Mouse (Mus musculus): ENCODE measurements around the gene Snx17. TPM values are rescaled to one million over a fixed set of nuclear protein-coding genes. Genes with fewer than 3 reads are reported as not detected.

Gene Snx17
- polyA plus RNA-seq, 1 experiment from 2014 or later: 124 TPM

DNA sequence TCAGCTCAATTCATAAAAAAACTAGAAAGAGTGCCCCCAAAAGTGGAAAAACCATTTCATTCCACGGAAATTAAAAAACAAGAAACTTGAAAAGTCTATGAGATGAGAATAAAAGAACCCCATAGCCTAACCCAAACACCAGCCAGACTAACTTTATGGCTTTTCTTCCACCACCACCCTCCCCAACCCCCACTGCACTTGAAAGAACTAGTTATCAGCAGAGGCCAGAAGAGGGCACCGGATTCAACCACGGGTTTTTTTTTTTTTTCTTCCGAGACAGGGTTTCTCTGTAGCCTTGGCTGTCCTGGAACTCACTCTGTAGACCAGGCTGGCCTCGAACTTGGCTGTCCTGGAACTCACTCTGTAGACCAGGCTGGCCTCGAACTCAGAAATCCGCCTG, 25.3 kb downstream of the Snx17 start:
- H3K4me1 ChIP-seq (ENCODE audit: control insufficient read depth, insufficient read depth, low read length): no peaks in the 10 kb centered on the region
- 69% methylated on average over 7 of the region's 7 CpGs for WGBS
- no peak overlapping the region for H3K9ac ChIP-seq (ENCODE audit: low read depth, low read length)
- no peaks in the 10 kb centered on the region for H3K9me3 ChIP-seq (ENCODE audit: control insufficient read depth, low read length)
- no peaks in the 10 kb centered on the region for H3K27me3 ChIP-seq (replicated peaks; ENCODE audit: control insufficient read depth, insufficient read depth, low read length)
- peak overlapping the region; percentile 77; the same call in 1 of the 2 replicates for H3K4me2 ChIP-seq (ENCODE audit: low read depth, low read length)
- DNase-seq (ENCODE audit: low spot score) (no peak), ATAC-seq (ENCODE audit: low read depth) (no peak)
- H3K27ac ChIP-seq (replicated peaks; ENCODE audit: low read depth, low read length): no peak overlapping the region
- no peak overlapping the region for H3K4me3 ChIP-seq (ENCODE audit: low read depth, low read length)
- H3K36me3 ChIP-seq (ENCODE audit: control insufficient read depth, insufficient read depth, low read length): no peaks in the 10 kb centered on the region

DNA sequence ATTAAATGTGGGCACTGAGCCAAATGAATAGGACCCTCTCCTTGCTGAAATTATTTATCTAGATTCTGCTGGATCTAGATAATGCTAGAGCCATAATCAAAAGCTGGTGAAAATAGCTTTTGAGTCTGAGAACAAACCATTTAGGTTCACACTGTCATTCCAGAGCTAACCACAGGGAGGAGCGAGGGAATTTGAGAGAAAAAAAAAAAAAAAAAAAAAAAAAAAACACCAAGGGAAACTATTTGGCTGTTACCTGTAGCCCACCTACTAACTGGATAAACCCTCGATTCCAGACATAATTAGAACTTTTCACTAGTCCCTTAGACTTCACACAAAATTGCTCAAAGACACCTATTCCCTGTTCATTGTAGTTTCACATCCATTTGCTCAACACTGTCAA, 26.0 kb downstream of the Snx17 start:
- Histone ChIP-seq H3K4me2 (ENCODE audit: low read depth, low read length) (peak overlapping the region; percentile 77), H3K27ac (replicated peaks; ENCODE audit: low read depth, low read length) (no peak overlapping the region), H3K27me3 (replicated peaks; ENCODE audit: control insufficient read depth, insufficient read depth, low read length) (no peaks in the 10 kb centered on the region), H3K36me3 (ENCODE audit: control insufficient read depth, insufficient read depth, low read length) (no peaks in the 10 kb centered on the region), H3K9me3 (ENCODE audit: control insufficient read depth, low read length) (no peaks in the 10 kb centered on the region), H3K4me1 (ENCODE audit: control insufficient read depth, insufficient read depth, low read length) (no peaks in the 10 kb centered on the region), H3K4me3 (ENCODE audit: low read depth, low read length) (peak overlapping the region; percentile 100), H3K9ac (ENCODE audit: low read depth, low read length) (no peak overlapping the region)
- peak; percentile 52 for DNase-seq (ENCODE audit: low spot score)
- 4% methylated on average over 2 of the region's 2 CpGs for WGBS
- no peak for ATAC-seq (ENCODE audit: low read depth)

DNA sequence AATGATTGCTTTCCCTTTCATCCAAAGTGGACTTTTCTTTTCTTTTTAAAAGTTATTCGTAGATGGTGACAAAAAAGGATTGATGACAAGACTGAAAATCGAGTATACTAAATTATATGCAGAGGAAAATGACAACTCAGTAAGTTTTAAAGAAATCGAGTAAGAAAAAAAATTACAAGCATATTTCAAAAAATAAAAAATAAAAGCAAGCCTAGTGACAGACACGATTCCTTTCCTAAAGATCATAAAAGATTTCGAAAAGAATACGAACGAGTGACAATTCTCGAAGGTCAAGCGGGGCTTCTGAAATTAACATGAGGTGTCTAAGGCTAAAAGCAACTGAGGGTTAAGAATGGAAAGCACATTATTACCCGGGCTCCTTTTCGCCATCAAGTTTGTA, 26.4 kb downstream of the Snx17 start:
- Histone ChIP-seq H3K4me3 (ENCODE audit: low read depth, low read length) (peak overlapping the region; percentile 100), H3K4me1 (ENCODE audit: control insufficient read depth, insufficient read depth, low read length) (no peaks in the 10 kb centered on the region), H3K4me2 (ENCODE audit: low read depth, low read length) (peak overlapping the region; percentile 77), H3K9ac (ENCODE audit: low read depth, low read length) (peak overlapping the region; percentile 87), H3K27me3 (replicated peaks; ENCODE audit: control insufficient read depth, insufficient read depth, low read length) (no peaks in the 10 kb centered on the region), H3K36me3 (ENCODE audit: control insufficient read depth, insufficient read depth, low read length) (no peaks in the 10 kb centered on the region), H3K9me3 (ENCODE audit: control insufficient read depth, low read length) (no peaks in the 10 kb centered on the region), H3K27ac (replicated peaks; ENCODE audit: low read depth, low read length) (peak overlapping the region; percentile 92)
- DNase-seq (ENCODE audit: low spot score) (no peak), ATAC-seq (ENCODE audit: low read depth) (no peak)
- 2% methylated on average over 11 of the region's 11 CpGs for WGBS

DNA sequence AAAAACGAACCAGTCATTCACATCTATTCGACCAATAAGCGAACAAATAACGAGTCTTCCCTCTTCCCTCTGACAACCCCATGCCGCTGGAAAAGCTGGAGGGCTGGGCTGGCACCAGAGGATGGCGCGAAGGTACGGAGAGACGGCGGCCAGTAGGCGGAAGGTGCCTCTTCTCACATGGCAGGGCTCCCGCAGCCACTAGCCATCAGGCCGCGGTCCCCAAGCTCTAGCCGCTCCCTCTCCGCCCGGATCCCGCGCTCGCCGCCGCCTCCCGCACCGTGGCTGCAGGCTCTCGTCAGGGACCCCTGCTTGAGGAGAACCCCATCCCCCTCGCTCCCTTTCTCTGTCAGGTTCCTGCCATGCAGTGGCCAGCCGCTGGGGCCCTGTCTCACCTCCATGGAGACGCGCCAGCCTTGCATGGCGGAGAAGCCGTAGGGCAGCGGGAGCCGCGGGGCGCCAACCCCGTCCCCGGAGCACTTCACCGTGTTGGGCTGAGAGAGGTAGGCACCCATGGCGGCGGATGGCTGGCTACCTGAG, 27.0 kb downstream of the Snx17 start:
- Histone ChIP-seq H3K4me3 (ENCODE audit: low read depth, low read length) (peak overlapping the region; percentile 100), H3K9ac (ENCODE audit: low read depth, low read length) (peak overlapping the region; percentile 87), H3K9me3 (ENCODE audit: control insufficient read depth, low read length) (no peaks in the 10 kb centered on the region), H3K4me1 (ENCODE audit: control insufficient read depth, insufficient read depth, low read length) (no peaks in the 10 kb centered on the region), H3K27me3 (replicated peaks; ENCODE audit: control insufficient read depth, insufficient read depth, low read length) (no peaks in the 10 kb centered on the region), H3K27ac (replicated peaks; ENCODE audit: low read depth, low read length) (peak overlapping the region; percentile 92), H3K36me3 (ENCODE audit: control insufficient read depth, insufficient read depth, low read length) (no peaks in the 10 kb centered on the region), H3K4me2 (ENCODE audit: low read depth, low read length) (peak overlapping the region; percentile 77)
- WGBS: under 1% methylated on average over 24 of the region's 40 CpGs
- peak; percentile 42; the same call in 1 of the 2 replicates for ATAC-seq (ENCODE audit: low read depth)
- peak; percentile 45 for DNase-seq (ENCODE audit: low spot score)

DNA sequence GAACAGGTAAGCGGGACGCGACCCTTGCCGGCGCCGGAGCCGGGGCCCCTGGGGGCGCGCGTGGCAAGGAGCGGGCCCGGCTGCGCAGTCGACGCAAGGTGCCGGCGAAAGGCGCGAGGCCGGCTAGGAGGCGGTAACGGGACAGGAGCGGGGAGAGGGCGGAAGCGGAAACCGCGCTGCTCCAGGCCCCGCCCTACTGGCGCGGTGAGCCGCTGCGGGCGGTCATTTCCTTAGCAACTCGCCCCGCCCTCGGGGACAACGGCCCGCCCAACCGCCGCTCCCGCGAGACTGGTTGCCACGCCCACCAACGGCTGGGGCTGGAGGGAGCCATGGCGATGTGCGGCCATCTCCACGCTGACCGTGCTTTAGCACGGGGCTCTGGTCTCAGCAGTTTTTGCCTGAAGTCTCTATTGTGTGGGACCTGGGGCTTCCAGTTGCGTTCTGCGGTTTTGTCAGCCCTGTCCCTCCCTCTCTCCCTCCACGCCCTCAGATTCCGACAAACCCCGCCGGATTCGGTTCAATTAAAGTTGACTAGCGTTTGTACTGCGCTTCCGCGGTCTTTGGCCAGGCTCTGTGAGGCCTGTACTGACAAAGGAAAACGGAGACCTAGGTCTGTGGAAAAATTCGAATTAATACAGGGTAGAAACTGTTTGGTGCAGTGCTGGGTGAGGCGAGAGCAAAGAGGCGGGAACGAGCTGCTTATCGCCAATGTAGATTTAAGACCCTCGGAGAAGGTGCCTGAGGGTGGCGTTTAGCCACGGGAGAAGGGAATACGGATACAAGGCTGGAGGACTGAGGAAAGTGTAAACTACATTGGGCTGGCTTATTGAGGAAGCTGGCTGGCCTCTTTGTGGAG, 27.6 kb downstream of the Snx17 start, which contains the start of gene Ppm1g:
Ppm1g (minus strand) TSS at position 240 of the 856 bp plus-strand sequence.
- H3K27me3 ChIP-seq (replicated peaks; ENCODE audit: control insufficient read depth, insufficient read depth, low read length): no peaks in the 10 kb centered on the region
- H3K9ac ChIP-seq (ENCODE audit: low read depth, low read length): peak within 1 kb of the TSS; percentile 87
- ATAC-seq (ENCODE audit: low read depth) (peak; percentile 96), DNase-seq (ENCODE audit: low spot score) (peak; percentile 97)
- peak within 1 kb of the TSS; percentile 77 for H3K4me2 ChIP-seq (ENCODE audit: low read depth, low read length)
- no peaks in the 10 kb centered on the region for H3K36me3 ChIP-seq (ENCODE audit: control insufficient read depth, insufficient read depth, low read length)
- no peaks in the 10 kb centered on the region for H3K4me1 ChIP-seq (ENCODE audit: control insufficient read depth, insufficient read depth, low read length)
- peak within 1 kb of the TSS; percentile 100 for H3K4me3 ChIP-seq (ENCODE audit: low read depth, low read length)
- WGBS: 1% methylated on average over 28 of the region's 70 CpGs
- H3K27ac ChIP-seq (replicated peaks; ENCODE audit: low read depth, low read length): peak within 1 kb of the TSS; percentile 92
- H3K9me3 ChIP-seq (ENCODE audit: control insufficient read depth, low read length): no peaks in the 10 kb centered on the region

DNA sequence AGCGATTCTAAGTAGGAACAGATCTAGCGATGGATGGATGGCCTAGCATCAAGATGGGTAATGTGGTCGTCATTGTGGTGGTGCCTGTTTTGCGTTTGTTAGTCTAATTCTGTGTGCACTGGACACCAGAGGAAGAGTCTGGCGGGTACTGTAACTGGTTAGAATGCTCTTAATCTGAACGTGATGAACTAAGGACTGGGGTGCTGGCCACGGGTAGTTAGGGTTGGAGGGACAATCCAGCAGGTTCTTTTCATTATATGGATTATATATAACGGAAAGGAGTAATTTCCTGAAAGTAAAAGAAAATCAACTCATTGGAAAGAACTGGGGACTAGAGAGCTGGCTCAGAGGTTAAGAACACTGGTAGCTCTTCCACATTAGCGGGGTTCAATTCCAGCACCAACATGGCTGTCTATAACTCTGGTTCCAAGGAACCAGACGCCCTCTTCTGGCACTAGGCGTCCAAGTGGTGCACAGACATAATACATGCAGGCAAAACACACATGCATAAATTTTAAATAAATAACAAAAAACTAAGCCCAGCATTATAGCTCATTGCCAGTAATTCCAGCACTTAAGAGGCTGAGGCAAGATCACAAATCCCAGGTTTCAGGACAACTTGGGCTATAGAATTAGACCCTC, 28.4 kb downstream of the Snx17 start:
- WGBS: 11% methylated on average over 11 of the region's 11 CpGs
- H3K4me3 ChIP-seq (ENCODE audit: low read depth, low read length): peak overlapping the region; percentile 100
- no peak for ATAC-seq (ENCODE audit: low read depth)
- H3K9me3 ChIP-seq (ENCODE audit: control insufficient read depth, low read length): no peaks in the 10 kb centered on the region
- H3K27me3 ChIP-seq (replicated peaks; ENCODE audit: control insufficient read depth, insufficient read depth, low read length): no peaks in the 10 kb centered on the region
- H3K9ac ChIP-seq (ENCODE audit: low read depth, low read length): peak overlapping the region; percentile 87
- DNase-seq (ENCODE audit: low spot score): peak; percentile 83
- no peaks in the 10 kb centered on the region for H3K4me1 ChIP-seq (ENCODE audit: control insufficient read depth, insufficient read depth, low read length)
- H3K27ac ChIP-seq (replicated peaks; ENCODE audit: low read depth, low read length): peak overlapping the region; percentile 92
- no peaks in the 10 kb centered on the region for H3K36me3 ChIP-seq (ENCODE audit: control insufficient read depth, insufficient read depth, low read length)
- H3K4me2 ChIP-seq (ENCODE audit: low read depth, low read length): peak overlapping the region; percentile 77

DNA sequence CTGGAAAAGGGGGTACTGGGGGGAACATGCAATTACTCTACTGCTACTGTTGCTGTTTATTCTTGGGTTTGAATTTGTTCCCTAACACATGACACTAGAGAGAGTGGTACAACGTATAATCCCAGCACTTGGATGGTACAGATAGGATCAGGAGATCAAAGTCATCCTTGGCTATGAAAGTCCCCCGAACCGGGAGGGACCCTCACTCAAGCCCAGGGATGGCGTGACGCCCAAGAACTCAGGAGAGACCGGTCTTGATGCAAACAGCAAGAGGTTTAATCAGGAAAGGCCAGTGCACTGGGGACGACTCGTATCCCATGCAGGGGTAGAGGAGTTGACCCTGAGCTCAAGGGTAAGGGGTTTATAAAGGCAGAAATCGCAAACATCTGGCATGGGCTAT, 29.7 kb downstream of the Snx17 start:
- Histone ChIP-seq H3K27me3 (replicated peaks; ENCODE audit: control insufficient read depth, insufficient read depth, low read length) (no peaks in the 10 kb centered on the region), H3K36me3 (ENCODE audit: control insufficient read depth, insufficient read depth, low read length) (no peaks in the 10 kb centered on the region), H3K27ac (replicated peaks; ENCODE audit: low read depth, low read length) (no peak overlapping the region), H3K9me3 (ENCODE audit: control insufficient read depth, low read length) (no peaks in the 10 kb centered on the region), H3K4me2 (ENCODE audit: low read depth, low read length) (no peak overlapping the region), H3K4me3 (ENCODE audit: low read depth, low read length) (no peak overlapping the region), H3K9ac (ENCODE audit: low read depth, low read length) (no peak overlapping the region), H3K4me1 (ENCODE audit: control insufficient read depth, insufficient read depth, low read length) (no peaks in the 10 kb centered on the region)
- ATAC-seq (ENCODE audit: low read depth) (no peak), DNase-seq (ENCODE audit: low spot score) (no peak)
- 87% methylated on average over 9 of the region's 9 CpGs for WGBS

DNA sequence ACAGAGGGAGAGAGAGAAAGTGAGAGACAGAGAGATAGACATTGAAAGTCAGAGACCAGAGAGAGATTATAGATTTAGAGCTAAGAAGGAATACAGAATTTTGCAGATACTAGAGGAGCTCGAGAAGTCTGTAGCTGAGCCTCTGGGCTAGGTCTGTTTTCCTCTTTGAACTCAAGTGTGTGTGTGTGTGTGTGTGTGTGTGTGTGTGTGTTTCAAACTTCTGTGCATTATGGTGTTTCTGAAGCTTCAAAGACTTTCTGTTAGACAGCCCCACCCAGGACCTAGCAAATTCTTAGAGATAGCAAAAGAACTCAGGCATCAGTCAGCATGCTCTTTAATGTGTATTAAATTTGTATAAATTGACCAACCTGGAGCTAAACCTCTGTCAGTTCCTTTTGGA, 33.6 kb downstream of the Snx17 start:
- Histone ChIP-seq H3K4me3 (ENCODE audit: low read depth, low read length) (no peak overlapping the region), H3K27ac (replicated peaks; ENCODE audit: low read depth, low read length) (no peak overlapping the region), H3K9me3 (ENCODE audit: control insufficient read depth, low read length) (no peaks in the 10 kb centered on the region), H3K36me3 (ENCODE audit: control insufficient read depth, insufficient read depth, low read length) (no peaks in the 10 kb centered on the region), H3K4me1 (ENCODE audit: control insufficient read depth, insufficient read depth, low read length) (no peaks in the 10 kb centered on the region), H3K4me2 (ENCODE audit: low read depth, low read length) (no peak overlapping the region), H3K9ac (ENCODE audit: low read depth, low read length) (no peak overlapping the region), H3K27me3 (replicated peaks; ENCODE audit: control insufficient read depth, insufficient read depth, low read length) (no peaks in the 10 kb centered on the region)
- WGBS: 94% methylated on average over 1 of the region's 1 CpGs
- DNase-seq (ENCODE audit: low spot score) (no peak), ATAC-seq (ENCODE audit: low read depth) (no peak)
